Mouse (Mus musculus) inflammation-experienced regulatory T-cells, adult 6 months (primary cell): ENCODE measurements around the gene Atp6v0d1. TPM values are rescaled to one million over a fixed set of nuclear protein-coding genes. Genes with fewer than 3 reads are reported as not detected.
"Not testable (repeated sequence)": the region's sequence is repeated elsewhere in the genome, so short reads cannot be mapped to it uniquely, and the experiment has no call there.

Experiments
- ATAC-seq: one replicate; pipeline ENCODE4 v1.8.0; 2017
- polyA plus RNA-seq, 3 experiments: library from polyadenylated mRNA; unstranded; fragments of 100-300 nt; shearing (Covaris generic); gene quantifications; one replicate each; pipeline ENCODE4 v1.2.1; 2017

Gene Atp6v0d1
- polyA plus RNA-seq, 3 experiments from 2014 or later: 31.8 to 38.3 (median 38.3) TPM

DNA sequence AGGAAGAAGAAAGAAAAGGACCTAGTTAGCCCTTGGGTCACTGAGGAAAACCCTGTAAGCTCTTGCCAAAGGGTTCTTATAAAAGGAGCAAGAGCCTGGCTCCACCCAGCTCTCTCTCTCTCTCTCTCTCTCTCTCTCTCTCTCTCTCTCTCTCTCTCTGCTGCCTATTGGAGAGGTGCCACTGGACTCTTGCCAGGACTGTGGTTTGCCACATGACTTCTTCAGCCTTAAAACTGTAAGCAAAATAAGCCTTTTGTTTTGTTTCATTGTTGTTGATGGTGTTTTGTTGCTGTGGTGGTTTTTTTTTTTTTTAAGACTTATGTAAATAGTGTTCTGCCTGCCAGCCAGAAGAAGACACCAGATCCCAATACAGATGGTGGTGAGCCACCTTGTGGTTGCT, 7.6 kb upstream of the Atp6v0d1 start:
- ATAC-seq: no peak

- ATAC-seq: no peak
Observed at GRCm38 (mm10) chr8:105571810-105572209, 6.0 kb upstream of the Atp6v0d1 start.

DNA sequence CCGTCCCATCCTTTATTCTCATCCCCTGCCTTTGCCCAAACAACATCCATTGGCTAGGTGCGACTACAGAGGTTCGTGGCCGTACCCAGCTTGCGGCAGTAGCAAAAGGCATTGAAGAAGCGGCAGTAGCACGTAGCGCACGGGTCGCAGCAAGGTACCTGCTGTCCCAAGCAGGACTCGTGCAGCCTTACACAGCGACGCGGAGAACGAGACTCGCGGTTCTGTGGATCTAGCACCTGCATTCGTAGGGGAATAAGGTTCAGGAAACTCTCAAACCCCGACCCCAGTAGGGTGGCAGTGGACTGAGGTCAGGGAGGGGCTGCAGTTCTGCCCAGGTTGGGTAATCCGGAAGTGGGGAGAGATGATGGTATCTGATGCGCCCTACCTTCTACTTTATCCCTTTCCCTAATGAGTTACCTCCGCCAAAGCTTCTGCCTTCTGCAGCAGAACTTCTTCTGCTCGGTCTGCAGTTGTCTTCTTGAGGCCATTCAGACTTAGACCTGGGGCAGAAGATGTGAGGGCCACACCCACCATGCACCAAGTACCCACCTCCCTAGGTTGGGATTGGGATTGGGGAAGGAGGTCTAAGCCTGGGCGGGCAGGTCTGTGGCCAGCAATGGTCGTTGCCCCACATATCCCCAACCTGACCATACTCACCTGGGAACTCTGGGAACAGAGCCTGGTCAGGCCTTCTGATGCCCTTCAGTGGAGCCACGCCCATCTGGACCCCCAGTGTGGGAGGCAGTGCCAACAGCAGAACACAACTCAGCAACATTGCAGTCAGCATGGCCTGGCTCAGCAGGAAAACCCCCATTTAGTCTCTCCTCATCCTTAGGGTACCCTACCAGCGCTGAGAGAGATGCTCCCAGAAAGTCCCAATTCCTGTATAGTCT, 1.1 kb upstream of the Atp6v0d1 start:
- ATAC-seq: no peak

- peak; percentile 5 for ATAC-seq
Observed at GRCm38 (mm10) chr8:105565401-105565881, 406 bp downstream of the Atp6v0d1 start.

GRCm38 (mm10) chr8:105564573-105565229, 1.1 kb downstream of the Atp6v0d1 start:
- ATAC-seq: not testable (repeated sequence)

- no peak for ATAC-seq
Observed at GRCm38 (mm10) chr8:105563871-105564270, 2.0 kb downstream of the Atp6v0d1 start.

DNA sequence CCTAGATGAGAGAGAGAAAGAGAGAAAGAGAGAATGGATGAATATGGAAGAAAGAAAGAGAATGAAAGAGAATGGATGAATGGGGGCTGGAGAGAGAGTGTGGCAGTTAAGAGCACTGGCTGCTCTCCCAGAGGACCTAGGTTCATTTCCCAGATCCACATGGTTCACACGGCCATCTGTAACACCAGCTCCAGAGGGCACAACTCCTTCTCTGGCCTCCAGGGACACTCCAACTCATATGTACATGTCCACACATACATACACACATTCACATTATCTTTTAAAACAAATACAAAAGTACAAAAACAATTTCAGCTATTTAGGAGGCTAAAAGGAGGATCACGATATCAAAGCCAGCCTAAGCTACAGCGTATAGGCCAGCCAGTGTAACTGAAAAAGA, 3.0 kb downstream of the Atp6v0d1 start:
- ATAC-seq: no peak

- no peak for ATAC-seq
Observed at GRCm38 (mm10) chr8:105555230-105555629, 10.6 kb downstream of the Atp6v0d1 start.

DNA sequence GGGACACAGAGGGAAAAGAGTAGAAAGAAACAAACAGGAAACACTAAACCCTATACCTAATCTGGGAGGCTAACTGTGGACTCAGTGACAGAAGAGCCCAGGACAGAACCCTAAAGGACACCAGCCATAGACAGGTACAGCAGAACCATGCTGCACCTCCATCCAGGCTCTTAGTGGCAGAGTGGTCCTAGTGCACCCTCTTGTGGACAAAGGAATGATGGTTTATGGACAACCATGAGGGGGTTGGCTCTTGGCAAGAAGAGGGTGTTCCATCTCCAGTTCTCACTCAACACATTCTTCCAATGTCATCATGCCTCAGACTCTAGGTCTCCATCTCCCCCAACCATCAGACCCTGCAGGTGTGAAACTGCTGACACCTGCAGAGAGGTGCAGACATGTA, 11.8 kb downstream of the Atp6v0d1 start:
- peak; percentile 46 for ATAC-seq

DNA sequence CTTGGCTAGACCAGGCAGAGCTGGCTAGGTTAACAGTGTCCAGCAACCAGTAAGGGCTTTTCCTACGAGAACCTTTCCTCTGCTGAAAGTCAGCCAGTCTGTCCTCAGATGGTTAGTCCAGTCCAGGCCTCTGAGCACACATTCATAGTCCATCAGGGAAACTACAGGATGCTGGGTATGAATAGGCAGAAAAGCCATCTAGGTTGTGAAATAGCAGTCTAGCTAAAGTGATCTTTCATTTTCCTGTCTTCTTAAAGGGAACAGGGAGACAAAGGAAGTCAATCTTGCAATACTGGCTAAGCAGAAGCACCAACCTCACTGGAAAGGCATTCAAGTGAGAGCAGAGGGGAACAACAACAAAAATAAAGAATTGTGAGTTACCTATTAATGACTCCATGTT, 13.0 kb downstream of the Atp6v0d1 start:
- no peak for ATAC-seq

DNA sequence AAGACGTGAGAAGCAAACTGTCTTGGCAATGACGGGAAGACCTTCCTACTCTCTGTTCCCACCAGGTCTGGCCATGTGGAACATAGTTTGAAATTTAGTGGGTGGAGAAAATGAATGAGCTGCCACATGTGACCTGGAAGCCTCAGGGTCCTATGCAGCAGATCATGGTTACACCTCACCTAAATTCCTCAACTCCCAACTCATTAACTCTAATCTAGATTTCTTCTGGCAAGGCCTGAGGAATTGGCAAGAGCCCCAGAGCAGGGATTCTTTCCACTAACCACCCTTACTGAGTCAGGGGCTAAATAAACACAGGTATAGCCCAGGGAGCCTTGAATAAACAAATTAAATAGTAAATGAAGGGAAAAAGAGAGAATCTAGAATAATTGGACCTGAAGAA, 13.8 kb downstream of the Atp6v0d1 start:
- ATAC-seq: no peak

- no peak for ATAC-seq
Observed at GRCm38 (mm10) chr8:105550083-105550482, 15.8 kb downstream of the Atp6v0d1 start.

- ATAC-seq: no peak
Observed at GRCm38 (mm10) chr8:105549506-105549905, 16.3 kb downstream of the Atp6v0d1 start.

- ATAC-seq: no peak
Observed at GRCm38 (mm10) chr8:105546384-105547350, 19.2 kb downstream of the Atp6v0d1 start.

GRCm38 (mm10) chr8:105545249-105545648, 20.6 kb downstream of the Atp6v0d1 start:
- ATAC-seq: no peak

DNA sequence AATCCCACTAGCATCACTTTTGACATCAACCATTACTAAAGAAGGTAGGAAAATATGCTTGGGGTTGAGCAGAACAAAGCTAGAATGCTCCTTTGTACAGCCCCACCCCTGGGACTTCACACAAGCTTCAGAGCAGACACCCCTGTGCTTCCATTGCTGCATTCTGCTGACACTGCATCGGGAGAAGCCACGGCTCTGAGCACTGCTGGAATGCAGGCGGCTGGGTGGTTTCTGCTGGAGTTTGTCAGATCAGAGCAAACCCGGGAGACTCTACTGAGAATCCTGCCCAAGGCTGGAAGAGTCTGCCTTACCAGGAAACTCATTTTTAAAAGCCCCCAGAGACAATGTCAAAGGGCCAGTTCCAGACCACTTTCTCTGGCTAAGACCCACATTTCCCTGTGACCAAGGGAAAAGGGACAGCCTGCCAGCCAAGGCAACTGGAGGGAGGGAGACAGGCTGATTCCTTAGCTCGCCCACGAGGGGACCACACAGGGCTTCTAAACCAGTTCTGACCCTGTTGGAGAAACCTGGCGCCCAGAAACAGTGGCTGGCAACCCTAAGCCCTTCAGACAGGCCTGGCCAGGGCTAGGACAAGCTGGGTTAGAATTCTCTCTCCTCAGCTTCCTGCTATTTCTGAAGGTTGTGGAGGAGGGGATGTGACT, 21.2 kb downstream of the Atp6v0d1 start:
- no peak for ATAC-seq

GRCm38 (mm10) chr8:105543703-105544102, 22.1 kb downstream of the Atp6v0d1 start:
- no peak for ATAC-seq

DNA sequence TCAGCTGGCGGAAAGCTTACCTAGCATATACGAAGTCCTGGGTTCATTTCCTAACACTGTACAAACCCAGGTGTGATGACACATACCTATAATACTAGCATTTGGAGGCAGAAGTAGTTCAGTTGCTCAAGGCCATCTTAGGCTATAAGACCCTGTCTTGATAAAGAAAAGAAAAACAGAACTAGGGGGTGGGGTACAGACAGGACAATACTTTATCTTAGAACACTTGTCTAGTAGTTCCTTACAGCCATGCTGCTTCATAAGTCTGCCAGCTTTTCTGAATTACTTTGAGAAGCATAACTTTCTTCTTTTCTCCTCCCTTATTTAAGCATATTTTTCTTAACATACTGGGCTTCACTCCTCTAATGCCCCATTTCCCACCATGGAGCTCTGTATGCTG, 23.0 kb downstream of the Atp6v0d1 start:
- no peak for ATAC-seq

GRCm38 (mm10) chr8:105542032-105542656, 23.7 kb downstream of the Atp6v0d1 start:
- ATAC-seq: no peak

- ATAC-seq: no peak
Observed at GRCm38 (mm10) chr8:105538940-105539339, 26.9 kb downstream of the Atp6v0d1 start.

- ATAC-seq: no peak
Observed at GRCm38 (mm10) chr8:105537011-105537677, 28.7 kb downstream of the Atp6v0d1 start.
